Mouse (Mus musculus) heart, postnatal 10 days (tissue): ENCODE measurements around the gene Tceanc2. TPM values are rescaled to one million over a fixed set of nuclear protein-coding genes. Genes with fewer than 3 reads are reported as not detected.

ENCODE experiments used
- DNase-seq, 2 experiments: peaks; one replicate each; pipeline ENCODE4 v3.0.0; 2021
- intact Hi-C: fragments of 180-260 bp; cut with DNase I; formaldehyde crosslinking; loops from one replicate; pipeline ENCODE4 v1.15.1; 2025
- total RNA-seq, 2 experiments: library from RNA; stranded (reverse); gene quantifications; 2 replicates each; pipeline ENCODE4 v1.2.3; 2021

Tceanc2 gene
- total RNA-seq, result 10 to 100 TPM; 14.1 to 17.6 TPM

DNA sequence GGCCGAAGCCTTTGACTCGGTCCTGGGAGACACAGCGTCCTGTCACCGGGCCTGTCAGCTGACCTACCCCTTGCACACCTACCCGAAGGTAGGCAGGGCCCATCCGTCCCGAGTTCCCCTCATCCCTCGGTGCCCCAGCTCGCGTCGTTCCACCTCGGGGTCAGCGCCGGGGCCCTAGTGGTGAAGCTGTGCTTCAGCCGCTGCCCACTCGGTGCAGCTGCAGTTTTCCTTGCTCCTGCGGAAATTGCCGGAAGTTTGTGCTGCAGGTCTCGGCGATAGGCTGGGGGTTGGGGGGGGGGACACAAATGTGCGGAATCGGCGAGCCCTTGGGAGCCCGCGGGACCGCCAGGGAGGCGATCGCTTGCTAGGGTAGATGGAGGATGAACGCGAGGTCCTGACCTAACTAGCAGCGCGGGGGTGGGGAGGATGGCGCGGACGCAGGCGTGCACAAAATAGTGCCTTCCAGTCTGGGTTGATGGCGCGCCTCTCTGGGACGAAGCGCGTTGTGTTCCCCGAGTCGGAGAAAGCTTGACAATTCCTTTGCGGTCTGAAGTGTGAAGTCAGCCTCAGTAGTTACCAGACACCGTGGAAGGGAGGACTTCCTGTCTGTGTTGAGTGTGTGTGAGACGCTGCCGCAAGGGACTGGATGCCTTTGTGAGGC is at the start of gene Tceanc2:
Gene Tceanc2, minus strand, starts transcription at position 287 of the 661 bp plus-strand sequence.
- intact Hi-C loops, result loop anchor here (5.0 kb wide), 1 partner anchor 73 kb away; the partner anchor contains the start of genes Hspb11 and Lrrc42
- peak; percentile 64 to 69 for DNase-seq

DNA sequence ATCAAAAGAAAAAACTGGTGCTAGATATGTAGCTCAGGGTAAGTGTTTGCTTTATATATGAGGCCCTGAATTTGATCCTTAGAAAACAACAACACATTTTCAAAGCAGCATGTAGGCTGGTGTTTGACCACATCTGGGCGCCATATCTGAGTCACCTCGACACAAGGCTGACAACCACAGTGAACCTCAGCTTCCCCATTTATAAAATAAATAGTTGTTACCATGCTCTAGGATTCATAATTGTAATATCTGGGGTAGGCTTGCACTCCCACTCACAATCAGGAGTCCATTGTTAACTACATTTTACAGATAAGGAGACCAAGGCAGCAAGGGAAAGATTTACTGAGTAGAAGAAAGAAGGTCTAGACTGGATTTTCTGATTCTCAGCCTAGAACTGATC is 47.4 kb upstream of the Tceanc2 start:
- no peak for DNase-seq
- intact Hi-C loops, result no loop called here

DNA sequence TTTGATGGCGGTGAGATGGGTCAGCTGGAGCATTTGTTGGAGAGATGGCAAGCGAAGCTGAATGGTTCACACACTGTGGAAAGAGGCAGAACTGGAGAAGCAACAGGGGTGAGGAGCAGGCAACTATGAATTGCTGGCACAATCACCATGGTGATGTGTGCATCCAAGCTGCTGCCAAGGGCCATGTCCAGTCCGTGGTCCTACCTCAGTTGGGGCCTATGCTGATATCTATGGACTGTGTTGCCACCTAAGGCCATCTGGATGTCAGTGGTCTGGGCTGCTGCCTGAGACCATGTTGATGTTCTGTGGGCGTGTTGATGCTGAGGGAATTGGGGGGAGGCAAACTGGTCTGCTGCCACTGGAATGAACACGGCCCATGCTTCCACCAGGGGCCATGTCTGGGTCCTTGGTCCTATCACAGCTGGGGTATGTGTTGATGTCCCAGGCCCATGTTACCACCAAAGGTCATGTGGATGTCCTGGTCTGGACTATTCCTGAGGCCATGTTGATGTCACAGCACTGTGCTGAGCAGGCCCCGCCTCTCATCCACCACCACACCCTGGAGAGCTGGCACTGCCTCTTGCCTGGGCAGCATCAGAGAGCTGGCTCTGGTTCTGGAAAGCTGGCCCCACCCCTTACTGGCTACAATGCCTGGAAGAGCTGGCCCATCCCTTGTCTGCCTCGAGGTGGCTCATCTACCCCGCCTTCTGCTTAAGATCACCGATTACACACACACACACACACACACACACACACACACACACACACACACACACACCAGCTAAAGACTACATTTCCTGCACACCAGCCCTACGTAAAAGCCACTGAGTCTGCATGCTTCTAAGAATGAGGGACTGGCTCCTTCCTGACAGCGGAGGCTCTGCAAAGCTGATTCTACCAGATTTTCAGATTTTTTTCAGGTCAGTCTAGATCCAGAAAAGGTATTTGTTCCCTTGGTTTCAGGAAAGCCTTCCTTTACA is 44.6 kb upstream of the Tceanc2 start:
- peak; percentile 78 to 79 for DNase-seq
- intact Hi-C loops, result no loop called here

DNA sequence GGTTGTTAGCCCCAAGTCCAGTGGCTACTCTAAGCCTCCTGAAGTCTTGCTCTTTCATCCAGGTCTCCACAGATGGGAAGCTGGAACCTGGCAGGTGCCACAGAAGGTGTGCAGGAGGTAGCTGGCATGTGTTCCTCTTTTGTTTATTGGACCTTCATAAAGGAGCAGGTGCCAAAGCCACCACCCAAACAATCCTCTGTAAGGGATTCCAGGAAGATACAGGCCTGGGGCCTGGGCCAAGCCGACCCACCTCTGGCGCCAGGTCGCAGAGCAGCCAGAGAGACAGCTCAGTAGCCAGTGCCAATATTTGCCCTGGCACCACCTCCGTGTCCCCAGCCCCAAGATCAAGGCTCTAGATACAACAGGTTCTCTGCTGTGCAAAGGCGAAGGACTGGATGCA is 42.6 kb upstream of the Tceanc2 start:
- intact Hi-C loops, result no loop called here
- DNase-seq, result peak; percentile 25 to 29

DNA sequence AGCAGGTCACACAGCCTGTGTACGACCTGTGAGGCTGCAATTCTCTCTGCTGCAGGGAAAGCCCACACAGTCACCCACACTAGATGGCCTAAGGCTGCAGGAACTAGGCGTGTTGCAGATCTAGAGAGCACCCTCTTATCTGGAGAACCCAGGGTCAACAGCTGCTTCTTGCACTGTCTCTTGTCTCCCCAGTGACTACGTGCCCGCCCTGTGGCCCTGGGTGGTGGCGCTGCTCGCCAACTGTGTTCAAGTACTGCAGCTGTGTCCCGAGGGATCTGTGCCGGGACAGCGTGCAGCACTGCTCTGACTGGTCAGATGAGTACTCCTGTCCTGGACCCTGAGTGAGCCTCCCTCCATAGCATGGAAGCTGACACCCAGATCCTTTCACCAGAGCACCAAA is 38.7 kb upstream of the Tceanc2 start:
- intact Hi-C loops, result no loop called here
- DNase-seq, result no peak

DNA sequence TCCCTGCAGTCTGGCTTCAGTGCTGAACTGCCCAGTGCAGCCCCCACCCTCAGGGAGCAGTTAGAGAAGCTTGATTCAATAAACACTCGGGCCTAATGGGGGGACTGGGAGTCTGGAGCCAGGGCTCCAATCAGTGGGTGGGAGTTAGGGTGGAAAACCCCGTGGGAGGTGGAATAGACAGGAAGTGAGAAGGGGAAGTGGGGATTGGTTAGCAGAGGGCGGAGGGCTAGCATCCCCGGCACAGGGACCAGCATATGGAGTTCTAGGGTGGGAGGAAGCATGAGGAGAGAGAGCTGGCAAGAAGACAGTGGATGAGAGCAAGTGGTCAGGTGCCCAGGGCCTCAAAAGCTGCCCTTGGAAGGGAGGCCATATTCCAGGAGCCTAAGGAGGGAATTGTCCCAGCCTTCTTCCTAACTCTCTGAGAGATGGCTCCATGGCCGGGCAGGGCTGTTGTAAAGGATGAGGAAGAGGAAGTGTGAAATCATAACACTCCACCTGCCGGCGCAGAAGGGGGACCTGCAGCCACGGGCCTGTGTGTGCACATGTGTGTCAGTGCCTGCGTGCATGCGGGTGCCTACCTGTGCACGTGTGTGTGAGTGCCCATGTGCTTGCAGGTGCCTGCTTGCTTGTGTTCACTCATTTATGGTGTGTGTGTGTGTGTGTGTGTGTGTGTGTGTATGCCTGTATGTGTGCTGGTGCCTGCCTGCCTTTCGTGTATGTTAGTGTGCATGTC is 34.5 kb upstream of the Tceanc2 start:
- DNase-seq, result no peak
- intact Hi-C loops, result no loop called here

DNA sequence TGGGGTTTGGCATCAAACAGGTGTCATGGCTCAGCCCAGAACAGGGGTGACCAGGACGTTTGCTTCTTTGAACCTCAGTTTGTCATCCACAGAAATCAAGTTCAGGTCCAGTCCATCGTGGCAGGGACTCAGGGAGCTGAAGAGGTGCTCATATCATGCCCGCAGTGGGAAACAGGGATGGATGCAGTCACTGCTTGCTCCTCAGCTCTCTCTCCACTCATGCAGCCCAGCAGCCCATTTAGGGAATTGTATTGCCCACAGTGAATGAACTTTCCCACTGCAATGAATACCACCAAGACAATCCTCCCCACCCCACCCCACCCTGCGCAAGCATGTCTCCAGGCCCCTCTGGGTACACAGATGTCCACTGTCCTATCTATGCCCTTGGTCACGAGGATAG is 33.0 kb upstream of the Tceanc2 start:
- intact Hi-C loops, result no loop called here
- DNase-seq, result no peak

DNA sequence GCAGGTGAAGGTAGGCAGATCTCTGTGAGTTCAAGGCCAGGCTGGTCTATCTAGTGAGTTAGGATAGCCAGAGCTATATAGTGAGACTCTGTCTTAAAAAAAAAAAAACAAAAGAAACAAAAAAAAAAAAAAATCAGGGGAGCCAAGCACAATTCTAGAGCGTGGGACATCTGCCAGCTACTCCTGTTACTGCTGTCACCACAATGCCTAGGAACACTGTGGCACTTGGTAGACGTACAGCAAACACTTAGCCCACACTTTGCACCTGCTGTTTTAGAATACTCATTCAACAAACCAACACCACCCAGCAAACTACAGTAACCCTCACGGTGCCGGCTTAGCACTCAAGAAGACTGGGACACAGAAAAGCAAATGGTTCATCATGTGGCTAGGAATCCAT is 32.5 kb upstream of the Tceanc2 start:
- intact Hi-C loops, result no loop called here

DNA sequence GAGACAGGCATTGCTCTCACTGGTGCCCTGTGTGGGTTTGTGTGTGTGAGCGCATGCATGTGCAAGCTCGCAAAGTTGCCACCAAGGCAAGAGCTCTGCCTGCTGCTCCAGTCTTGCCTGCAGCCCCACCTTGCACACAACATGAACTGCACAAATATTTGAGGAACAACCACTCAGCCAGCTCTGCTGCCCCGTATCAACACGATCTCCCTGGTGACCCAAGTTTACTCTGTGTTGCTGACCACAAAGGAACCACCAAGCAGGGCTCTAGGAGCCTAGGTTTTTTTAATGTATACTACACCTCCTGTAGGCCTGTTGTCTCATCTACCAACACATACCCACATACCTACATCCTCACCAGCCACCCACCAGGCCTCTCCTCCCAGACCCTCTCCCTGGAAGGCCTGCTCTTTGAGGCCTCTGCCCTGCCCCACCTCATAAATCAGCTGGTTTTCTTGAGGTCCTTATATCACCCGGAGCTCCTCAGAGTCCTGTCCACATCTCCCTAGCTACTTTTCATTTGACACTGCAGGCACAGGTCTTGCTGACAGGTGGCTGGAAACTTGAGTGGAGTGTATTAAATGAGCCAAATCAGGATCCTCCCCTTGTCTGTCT is 31.7 kb upstream of the Tceanc2 start:
- no peak for DNase-seq
- intact Hi-C loops, result no loop called here

More for the DNA sequence above, 32.5 kb upstream of the Tceanc2 start:
- DNase-seq, result peak in 1 of 2 experiments; percentile 17

DNA sequence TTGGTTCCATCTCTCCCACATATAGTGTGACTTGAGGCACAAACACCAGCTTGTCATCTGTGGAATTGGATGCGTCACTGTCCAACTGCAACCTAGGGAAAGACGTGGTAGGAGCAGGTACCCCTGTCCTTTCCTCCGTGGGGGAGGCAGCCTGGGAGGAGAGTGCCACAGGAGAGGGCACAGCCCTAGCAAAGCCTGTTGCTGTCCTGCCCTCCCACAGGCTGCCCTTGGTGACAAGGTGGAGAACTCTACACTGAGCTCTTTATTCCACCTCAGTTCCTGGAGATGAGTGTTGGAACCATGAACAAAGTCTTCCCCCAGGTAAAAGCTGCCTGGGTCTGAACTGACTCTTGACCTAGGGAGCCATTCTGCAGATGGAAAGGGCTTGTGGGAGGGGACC is 30.0 kb upstream of the Tceanc2 start, which contains the start of gene Ldlrad1:
Gene Ldlrad1, plus strand, starts transcription at position 301 of the 400 bp plus-strand sequence.
- intact Hi-C loops, result no loop called here
- DNase-seq, result no peak

DNA sequence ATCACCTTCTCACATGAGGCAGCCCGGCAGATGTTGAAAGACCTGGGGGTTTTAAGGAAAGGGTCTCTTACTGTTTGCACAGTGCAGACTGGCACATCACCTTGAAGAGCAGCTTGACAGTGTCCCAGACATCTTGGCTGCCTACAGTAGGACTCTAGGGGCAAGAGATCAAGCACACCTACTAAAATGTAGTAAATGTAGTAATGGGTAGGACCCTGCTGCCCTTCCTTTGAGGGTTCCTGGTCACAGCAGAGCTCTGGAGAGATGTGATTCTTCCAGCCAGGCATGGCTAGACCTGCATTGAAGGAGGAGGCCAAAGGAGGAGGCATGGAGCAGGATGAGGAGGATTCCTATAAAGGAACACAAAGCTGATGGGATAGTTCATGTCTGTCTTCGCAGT is 28.1 kb upstream of the Tceanc2 start:
- intact Hi-C loops, result no loop called here
- DNase-seq, result no peak

DNA sequence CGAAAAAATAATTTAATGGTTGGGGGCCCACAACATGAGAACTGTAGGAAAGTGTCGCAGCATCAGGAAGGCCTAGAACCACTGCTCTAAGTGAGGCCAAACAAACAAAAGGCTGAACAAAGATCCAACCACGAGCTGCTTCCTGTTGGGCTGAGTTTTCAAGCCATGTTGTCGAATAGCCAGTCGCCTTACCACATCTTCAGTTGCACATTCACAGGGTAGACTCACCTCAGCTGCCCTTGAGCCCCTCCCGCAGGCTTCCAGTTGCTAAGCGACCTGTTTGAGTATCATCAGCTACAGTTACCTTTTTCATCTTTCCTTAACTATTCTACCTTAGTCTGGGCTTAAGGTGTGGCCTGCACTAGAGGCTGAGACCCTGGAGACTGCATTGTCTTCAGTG is 24.1 kb upstream of the Tceanc2 start:
- no peak for DNase-seq
- intact Hi-C loops, result no loop called here

DNA sequence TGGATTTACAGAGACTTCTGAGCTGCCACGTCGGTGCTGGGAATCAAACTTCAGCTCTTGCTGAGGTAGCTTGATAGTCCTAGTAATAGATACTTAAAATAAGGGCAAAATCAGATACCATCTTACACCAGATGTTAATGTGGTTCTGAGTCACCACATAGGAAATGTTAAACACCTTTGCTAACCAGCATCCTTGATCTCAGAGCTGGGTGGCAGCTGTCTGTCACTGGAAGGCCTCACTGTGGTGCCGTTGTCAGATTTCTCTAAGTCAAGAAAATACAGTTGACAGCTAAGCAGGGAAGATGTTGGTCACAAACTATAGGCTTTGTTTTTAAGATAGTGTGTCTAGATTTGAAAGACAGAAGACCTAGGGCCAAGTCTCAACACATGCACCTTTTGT is 22.9 kb upstream of the Tceanc2 start:
- intact Hi-C loops, result no loop called here
- no peak for DNase-seq

DNA sequence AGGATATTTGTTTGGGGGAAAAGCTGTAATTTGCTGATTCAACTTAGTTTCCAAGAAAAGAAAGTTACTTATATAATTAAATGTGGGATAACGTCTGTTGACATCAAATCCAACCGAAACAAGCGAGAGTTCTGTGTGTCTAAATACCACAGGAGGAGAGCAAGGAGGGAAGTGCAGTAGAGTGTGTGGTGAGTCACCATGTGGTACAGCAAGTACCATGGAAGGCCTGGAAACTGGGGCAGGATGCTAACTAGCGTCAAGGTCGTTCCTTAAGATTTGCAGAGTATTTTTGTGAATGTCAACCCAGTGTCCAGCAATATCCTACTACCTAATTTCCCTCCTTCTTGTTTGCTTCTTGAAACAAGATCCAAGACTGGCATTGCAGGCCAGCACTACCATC is 19.2 kb upstream of the Tceanc2 start:
- intact Hi-C loops, result no loop called here
- no peak for DNase-seq

DNA sequence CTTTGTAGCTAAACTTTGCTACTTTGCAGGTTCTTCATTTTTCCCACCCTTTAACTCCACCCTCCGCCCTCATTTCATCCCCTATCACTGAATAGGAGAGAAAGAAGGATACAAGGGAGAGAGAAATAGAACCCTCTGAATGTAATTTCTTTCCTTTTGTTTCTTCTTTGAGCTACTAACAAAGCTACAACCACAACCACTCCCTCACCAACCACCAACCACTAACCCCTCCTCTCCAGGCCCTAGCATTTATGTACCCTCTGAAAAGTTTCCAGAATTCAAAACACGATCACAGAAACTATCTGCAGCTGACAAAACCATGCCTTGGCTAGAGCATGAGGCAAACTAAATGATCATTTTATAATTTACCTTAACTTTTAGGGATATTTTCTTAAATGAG is 17.5 kb upstream of the Tceanc2 start:
- intact Hi-C loops, result no loop called here

DNA sequence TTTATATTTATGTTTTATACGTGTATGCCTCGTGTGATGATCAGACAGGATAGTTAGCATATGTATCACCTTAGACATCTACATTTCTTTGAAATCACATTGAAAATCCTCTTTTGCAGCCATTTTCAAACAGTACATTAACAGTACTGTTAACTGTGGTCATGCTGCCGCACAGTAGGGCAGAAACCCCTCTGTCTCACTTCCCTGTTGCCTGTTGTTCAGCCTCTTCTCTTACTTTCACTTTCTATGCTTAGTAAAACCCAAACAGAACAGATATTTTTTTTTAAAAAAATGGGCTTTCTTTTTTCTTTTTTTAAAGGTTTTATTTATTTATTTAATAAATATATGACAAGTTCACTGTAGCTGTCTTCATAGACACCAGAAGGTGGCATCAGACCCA is 14.9 kb upstream of the Tceanc2 start:
- no peak for DNase-seq
- intact Hi-C loops, result no loop called here

More for the DNA sequence above, 17.5 kb upstream of the Tceanc2 start:
- no peak for DNase-seq

DNA sequence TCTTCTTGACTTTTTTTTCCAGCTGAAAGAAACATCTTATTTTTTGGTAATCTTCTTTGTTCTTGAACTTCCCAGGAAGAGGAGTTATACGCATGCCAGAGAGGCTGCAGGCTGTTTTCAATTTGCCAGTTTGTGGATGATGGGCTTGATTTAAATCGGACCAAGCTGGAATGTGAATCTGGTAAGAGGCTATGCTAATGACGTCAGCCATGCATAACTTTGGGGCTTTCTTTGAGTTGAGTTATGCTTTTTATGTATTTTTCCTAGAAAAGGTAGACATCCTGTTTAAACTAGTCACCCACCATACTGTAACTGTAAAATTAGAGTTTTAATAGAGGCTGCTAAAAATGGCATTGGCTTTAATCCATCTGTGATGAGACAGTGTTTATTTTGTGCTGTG is 6.8 kb upstream of the Tceanc2 start:
- no peak for DNase-seq
- intact Hi-C loops, result no loop called here

DNA sequence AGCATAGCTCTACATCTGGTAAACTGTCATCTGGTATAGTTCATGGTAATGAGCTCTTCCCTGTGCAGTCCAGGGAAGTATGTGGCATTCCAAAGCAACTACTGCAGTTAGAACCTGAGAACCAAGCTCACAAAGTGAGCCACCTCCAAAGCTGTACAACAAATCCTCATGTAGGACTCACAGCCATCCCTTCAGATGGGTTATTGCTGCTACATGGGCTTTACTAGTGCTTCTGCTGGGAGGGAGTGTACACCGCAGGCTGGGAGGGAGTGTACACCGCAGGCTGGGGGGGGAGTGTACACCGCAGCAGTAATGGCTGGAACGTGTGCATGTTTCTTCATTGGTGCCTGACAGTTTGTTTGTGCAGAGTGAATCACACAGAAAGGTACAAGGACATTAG is 4.3 kb upstream of the Tceanc2 start:
- no peak for DNase-seq
- intact Hi-C loops, result loop anchor here (5.0 kb wide), 1 partner anchor 164 kb away; no protein-coding TSS in a partner anchor

DNA sequence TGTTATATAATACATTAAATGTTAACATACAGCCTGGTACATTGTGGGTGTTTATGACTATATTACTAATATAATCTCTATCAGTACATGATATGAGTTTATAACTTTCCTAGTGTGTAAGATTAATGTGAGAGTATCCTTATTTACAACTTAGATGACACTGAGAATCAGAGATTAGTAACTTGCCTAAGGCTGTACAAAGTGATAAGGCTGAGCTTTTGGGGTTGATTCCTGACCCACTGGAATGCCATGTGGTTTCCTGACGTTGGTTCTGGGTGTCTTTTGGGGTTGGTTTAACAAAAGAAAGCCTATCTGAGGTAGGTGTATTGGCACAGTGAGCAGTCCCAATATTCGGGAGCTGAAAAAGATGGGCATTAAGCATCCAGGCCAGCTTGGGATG is 3.9 kb upstream of the Tceanc2 start:
- intact Hi-C loops, result loop anchor here (5.0 kb wide), 1 partner anchor 165 kb away; no protein-coding TSS in a partner anchor
- no peak for DNase-seq

DNA sequence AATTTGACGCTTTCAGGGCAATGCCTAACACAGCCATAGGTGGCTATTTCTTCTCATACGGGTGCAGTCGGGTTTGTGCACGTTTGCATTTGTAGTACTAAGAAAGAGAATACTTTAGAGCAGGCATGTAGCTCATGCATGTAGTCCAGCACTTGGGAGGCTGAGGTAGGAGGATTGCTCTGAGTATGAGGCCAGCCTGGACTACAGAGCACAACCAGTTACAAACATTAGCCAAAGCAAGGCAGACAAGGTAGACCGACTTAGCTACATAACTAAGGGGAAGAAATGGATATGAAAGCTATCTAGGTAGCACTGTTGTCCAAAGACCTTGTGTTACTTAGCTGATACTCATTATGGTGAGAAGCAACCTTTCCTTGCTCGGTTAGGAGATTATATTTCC is 3.0 kb upstream of the Tceanc2 start:
- intact Hi-C loops, result loop anchor here (5.0 kb wide), 1 partner anchor 165 kb away; no protein-coding TSS in a partner anchor
- no peak for DNase-seq
